Mouse (Mus musculus) urinary bladder, adult 18-20 months (tissue): ENCODE data around the gene Rft1.
"Not testable (repeated sequence)": the region's sequence is repeated elsewhere in the genome, so short reads cannot be mapped to it uniquely, and the experiment has no call there.

ENCODE experiments used
- DNase-seq, 2 experiments: peaks; one replicate each; pipeline ENCODE4 v3.0.0; 2022; ENCODE audit warnings: low spot score in 2 of 2, mixed read lengths in 2 of 2

Gene Rft1

GRCm38 (mm10) chr14:30671095-30671985, 17.2 kb downstream of the Rft1 start:
- no peak for DNase-seq

- peak; percentile 72 to 73 for DNase-seq
Observed at GRCm38 (mm10) chr14:30671986-30672312, 17.8 kb downstream of the Rft1 start.

DNA sequence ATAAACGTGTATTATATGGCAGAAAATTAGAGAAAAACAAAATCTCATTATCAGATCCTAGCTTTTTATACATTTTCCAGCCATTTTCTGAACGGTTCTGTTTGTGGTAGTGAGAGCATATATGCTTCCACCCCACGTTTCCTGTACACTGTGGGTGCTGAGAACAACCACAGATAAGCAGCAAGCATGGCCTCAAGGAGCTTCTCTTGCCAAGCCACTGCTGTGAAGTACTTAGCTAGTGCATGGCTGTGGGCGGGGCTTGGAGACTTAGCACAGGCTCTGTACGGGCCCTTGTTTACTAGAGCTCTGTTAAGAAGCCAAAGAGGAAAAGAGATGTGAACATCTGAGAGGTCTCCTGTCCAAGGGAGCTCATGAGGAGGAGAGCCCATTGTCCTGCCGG, 20.8 kb downstream of the Rft1 start:
- no peak for DNase-seq

- no peak for DNase-seq
Observed at GRCm38 (mm10) chr14:30682131-30682530, 28.0 kb downstream of the Rft1 start.

- DNase-seq = no peak
Observed at GRCm38 (mm10) chr14:30690685-30691084, 36.5 kb downstream of the Rft1 start.

DNA sequence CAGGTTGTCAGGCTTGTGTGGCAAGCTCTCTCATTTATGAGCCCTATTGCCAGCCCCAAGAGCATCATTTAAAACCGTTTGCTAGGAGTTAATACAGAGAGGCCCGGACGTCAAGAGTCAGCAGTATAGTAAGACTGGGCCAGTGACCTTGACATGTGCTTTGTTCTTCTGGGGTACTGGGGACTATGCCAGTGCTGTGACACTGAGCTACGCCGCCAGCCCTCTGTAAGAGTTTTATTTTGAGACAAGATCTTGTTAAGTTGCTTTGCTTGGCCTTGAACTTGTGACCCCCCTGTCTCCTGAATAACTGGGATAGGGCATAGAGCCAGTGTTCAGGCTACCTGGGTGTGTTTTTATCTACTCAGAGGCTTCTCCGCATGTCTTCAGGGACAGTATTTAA, 38.3 kb downstream of the Rft1 start:
- no peak for DNase-seq

- DNase-seq = no peak
Observed at GRCm38 (mm10) chr14:30694786-30695185, 40.6 kb downstream of the Rft1 start.

- peak in 1 of 2 experiments; percentile 22 for DNase-seq
Observed at GRCm38 (mm10) chr14:30695609-30696008, 41.4 kb downstream of the Rft1 start.

GRCm38 (mm10) chr14:30697407-30698052, 43.4 kb downstream of the Rft1 start:
- no peak for DNase-seq

GRCm38 (mm10) chr14:30699656-30700055, 45.5 kb downstream of the Rft1 start:
- peak in 1 of 2 experiments; percentile 23 for DNase-seq

- DNase-seq = no peak
Observed at GRCm38 (mm10) chr14:30702512-30702911, 48.4 kb downstream of the Rft1 start.

DNA sequence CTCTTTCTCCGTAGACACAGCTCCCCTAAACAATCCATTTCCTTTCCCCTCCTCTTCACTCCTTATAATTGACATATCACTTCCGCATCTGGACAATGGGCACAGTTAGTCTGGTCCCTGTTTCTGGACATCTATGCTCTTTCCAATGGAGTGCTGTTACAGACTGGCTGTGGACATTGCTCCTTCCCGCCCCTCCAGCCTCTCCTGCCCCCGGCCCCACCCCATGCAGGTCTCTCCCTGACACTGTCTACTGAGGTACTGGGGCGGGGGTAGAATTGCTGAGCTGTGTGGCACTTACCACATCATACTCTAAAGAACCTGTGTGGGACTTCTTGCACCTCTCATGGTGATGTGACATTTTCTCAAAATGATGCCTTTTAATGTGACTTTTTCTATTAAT, 48.9 kb downstream of the Rft1 start:
- DNase-seq = no peak

DNA sequence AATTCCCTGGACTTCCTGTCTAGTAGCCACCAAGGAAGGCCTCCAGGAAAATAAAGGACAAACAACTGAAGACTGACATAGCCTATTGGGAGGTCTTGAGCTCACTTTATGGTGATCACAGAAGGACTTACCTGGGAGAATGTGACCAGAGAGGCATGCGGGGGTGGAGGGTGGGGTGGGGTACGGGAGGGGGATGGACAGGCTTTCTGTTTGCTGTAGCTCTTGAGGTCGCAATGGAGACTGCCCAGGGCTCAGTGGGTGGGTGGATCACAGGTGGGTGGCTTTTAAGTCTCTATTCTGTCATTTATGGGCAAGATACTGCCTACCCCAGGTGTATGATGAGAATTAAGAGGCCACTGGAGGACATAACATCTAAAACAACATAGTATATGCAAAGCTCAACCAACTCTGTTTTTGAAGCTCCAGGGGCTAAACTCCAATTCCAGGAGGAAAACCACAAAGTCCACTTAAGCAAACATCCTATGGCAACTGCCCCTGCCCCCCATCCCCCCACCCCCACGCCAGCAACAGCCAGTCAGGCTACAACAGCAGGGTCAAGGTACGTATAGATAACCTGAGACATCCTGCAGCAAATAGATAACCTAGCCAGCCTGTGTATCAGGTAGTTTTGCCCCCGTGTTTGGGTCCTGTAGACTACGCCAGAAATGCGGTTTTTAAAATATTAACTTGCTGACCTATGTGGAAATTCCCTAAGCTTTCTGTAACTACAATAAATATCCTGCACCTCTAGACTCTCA, 50.1 kb downstream of the Rft1 start:
- no peak for DNase-seq

DNA sequence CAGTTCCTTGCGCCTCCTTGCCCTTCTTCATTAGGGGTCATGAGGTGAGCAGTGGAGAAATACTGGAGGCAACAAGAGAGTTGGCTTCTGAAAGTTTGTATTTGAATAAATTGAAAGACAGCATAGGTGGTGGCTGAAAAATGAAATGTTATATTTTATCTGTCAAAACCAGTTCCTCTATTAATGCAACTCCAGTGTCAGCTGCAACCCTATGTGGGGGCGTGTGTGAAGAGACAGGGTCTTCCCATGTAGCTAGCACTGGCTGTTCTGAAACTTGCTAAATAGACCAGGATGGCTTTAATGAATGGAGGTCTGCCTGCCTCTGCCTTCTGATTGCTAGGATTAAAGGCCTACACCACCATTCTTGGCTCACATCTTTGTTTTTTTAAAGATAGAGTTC, 57.7 kb downstream of the Rft1 start:
- DNase-seq = no peak

GRCm38 (mm10) chr14:30713769-30714168, 59.6 kb downstream of the Rft1 start:
- no peak for DNase-seq

GRCm38 (mm10) chr14:30714799-30715617, 60.8 kb downstream of the Rft1 start, which contains the start of gene Sfmbt1:
TSS of gene Sfmbt1 (plus strand) at chr14:30714849.
- peak; percentile 5 to 64 for DNase-seq

DNA sequence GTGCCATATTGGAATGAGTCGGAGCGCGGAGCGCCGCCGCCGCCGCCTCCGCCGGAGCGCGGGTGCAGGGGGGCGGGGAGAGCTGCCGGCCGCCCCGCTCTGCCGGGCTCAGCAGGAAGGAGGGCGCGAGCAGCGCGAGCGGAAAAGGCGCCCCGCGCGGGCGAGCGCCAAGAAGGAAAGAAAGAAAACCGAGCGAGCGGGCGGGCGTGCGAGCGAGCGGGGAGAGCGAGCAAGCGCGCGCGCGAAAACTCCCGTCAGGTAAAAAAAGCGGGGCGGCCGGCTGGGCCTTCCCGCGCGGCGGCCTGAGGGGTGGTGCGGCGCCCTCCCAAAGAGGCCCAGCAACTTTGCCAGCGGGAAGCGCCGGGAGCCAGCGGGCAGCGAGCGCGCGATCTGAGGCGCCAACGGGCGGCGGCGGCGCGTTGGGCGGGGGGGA, 61.5 kb downstream of the Rft1 start:
- DNase-seq = peak in 1 of 2 experiments; percentile 61

GRCm38 (mm10) chr14:30716051-30716952, 62.1 kb downstream of the Rft1 start:
- DNase-seq = peak; percentile 25 to 57

DNA sequence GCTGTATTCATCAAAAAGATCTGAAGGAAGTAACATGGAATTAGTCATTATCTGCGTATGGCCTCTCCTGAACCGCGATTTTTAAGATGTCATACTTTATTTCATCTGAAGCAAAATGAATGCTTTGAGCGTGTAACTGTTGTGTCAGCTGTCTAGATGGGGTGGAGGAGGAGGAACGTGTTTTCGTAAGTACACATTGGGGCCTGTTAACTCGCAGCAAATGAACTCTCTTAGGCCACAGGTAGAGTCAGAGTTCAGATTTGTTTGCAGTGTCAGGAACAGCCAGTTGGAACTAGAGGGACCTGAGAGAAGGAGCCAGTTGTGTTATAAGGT, 62.8 kb downstream of the Rft1 start:
- no peak for DNase-seq

GRCm38 (mm10) chr14:30718696-30719095, 64.5 kb downstream of the Rft1 start:
- not testable (repeated sequence) for DNase-seq
